In the genomic region with DNA sequence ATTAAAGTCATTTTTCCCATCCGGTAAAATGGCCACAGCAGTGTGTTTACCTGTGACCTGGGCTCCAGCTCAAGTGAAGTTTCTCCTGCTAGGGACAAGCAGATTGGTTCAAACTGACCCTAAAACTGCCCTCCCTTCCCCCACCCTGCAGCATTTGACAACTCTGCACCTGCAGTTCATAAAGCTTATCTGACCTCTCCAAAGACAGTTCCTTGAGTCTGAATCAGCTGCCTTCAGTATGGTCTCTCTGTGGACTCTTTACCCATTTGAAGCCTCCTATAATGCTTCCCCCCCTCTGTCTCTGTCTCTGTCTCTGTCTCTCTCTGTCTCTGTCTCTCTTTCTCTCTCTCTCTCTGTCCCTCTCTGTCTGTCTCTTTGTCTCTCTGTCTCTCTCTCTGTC, we compare ENCODE assay signal across 16 mouse cellular contexts.
"Had no signal": no experiment of that assay in that cellular context is flagged by ENCODE, and none has a peak within 500 bp of the region (broad histone marks: within the 10 kb centered on the region; RNA-seq: fewer than 3 reads in every experiment).

No protein-coding gene starts in this region.

- H3K27me3 ChIP-seq: liver, embryonic 15.5 days; midbrain, embryonic 15.5 days; neural tube, embryonic 13.5 days had no signal

- H3K4me3 ChIP-seq: left cerebral cortex, adult 2 months; limb, embryonic 10.5 days; liver, embryonic 15.5 days; midbrain, embryonic 15.5 days; neural tube, embryonic 13.5 days had no signal

- H3K9ac ChIP-seq: liver, embryonic 15.5 days; midbrain, embryonic 15.5 days; neural tube, embryonic 13.5 days had no signal

- H3K9me3 ChIP-seq: limb, embryonic 10.5 days; liver, embryonic 15.5 days; midbrain, embryonic 15.5 days; neural tube, embryonic 13.5 days had no signal

- H3K4me2 ChIP-seq: liver, embryonic 11.5 days; liver, embryonic 15.5 days; midbrain, embryonic 15.5 days; neural tube, embryonic 13.5 days had no signal

- ATAC-seq: midbrain, embryonic 15.5 days had no signal

- DNase-seq: kidney, adult 11 months; kidney, postnatal 10 days; kidney, postnatal 4 days; lung, adult 2 months; lung, postnatal 10 days; retina, postnatal 1 day; right cerebral cortex, postnatal 14 days; thymus, adult 2 months; thymus, postnatal 25 days had no signal

- H3K4me1 ChIP-seq: limb, embryonic 10.5 days; midbrain, embryonic 15.5 days; neural tube, embryonic 13.5 days had no signal

- H3K36me3 ChIP-seq: limb, embryonic 10.5 days; liver, embryonic 15.5 days; midbrain, embryonic 15.5 days; neural tube, embryonic 13.5 days had no signal

- H3K27ac ChIP-seq: left cerebral cortex, adult 2 months; limb, embryonic 10.5 days; liver, embryonic 15.5 days; macrophage; midbrain, embryonic 15.5 days; neural tube, embryonic 13.5 days had no signal
